Mouse (Mus musculus): ENCODE data around the gene Smyd3. TPM values are rescaled to one million over a fixed set of nuclear protein-coding genes. Genes with fewer than 3 reads are reported as not detected.

Smyd3 gene
- total and polyA plus RNA-seq, 3 experiments, result 2.7 to 8.1 (median 7.6) TPM

- intact Hi-C loops (cut with DNase I), result loop anchor here (2.0 to 5.0 kb wide), 2 partner anchors 181 to 435 kb away; no protein-coding TSS in a partner anchor
- no peaks in the 10 kb centered on the region for H3K79me2 ChIP-seq (replicated peaks; ENCODE audit: control insufficient read depth, insufficient read depth, low read length)
Measured at GRCm38 (mm10) chr1:178961661-178962060, 556.2 kb downstream of the Smyd3 start.

GRCm38 (mm10) chr1:178960015-178960559 lies 557.8 kb downstream of the Smyd3 start:
- intact Hi-C loops (cut with DNase I), result loop anchor here (2.0 to 5.0 kb wide), 2 partner anchors 182 to 433 kb away; no protein-coding TSS in a partner anchor
- peak; percentile 35 to 65 for DNase-seq
- H3K79me2 ChIP-seq (replicated peaks; ENCODE audit: control insufficient read depth, insufficient read depth, low read length), result no peaks in the 10 kb centered on the region
- H3K27me3 ChIP-seq (ENCODE audit: control insufficient read depth, insufficient read depth, low read length), result no peaks in the 10 kb centered on the region
- H3K36me3 ChIP-seq (ENCODE audit: control insufficient read depth, insufficient read depth, low read length), result no peaks in the 10 kb centered on the region
- WGBS, result 50% methylated on average over 7 of the region's 7 CpGs
- TF ChIP-seq CTCF (IDR thresholded peaks at IDR 0.05) (peak; percentile 78), POLR2A (IDR thresholded peaks at IDR 0.05; ENCODE audit: insufficient read depth, low read depth, low read length) (no peak)
- H3K4me3 ChIP-seq, result no peak overlapping the region
- H3K4me1 ChIP-seq (ENCODE audit: control insufficient read depth, insufficient read depth, low read length), result no peaks in the 10 kb centered on the region
- no peak overlapping the region for H3K9ac ChIP-seq (ENCODE audit: low read depth, low read length)
- H3K27ac ChIP-seq, result no peak overlapping the region

More at GRCm38 (mm10) chr1:178961661-178962060, 556.2 kb downstream of the Smyd3 start:
- Histone ChIP-seq H3K9ac (ENCODE audit: low read depth, low read length) (no peak overlapping the region), H3K4me1 (ENCODE audit: control insufficient read depth, insufficient read depth, low read length) (no peaks in the 10 kb centered on the region), H3K27ac (no peak overlapping the region), H3K36me3 (ENCODE audit: control insufficient read depth, insufficient read depth, low read length) (no peaks in the 10 kb centered on the region), H3K27me3 (ENCODE audit: control insufficient read depth, insufficient read depth, low read length) (no peaks in the 10 kb centered on the region), H3K4me3 (no peak overlapping the region)
- no peak for TF ChIP-seq CTCF (IDR thresholded peaks at IDR 0.05)
- TF ChIP-seq EP300 (IDR thresholded peaks at IDR 0.05; ENCODE audit: insufficient read depth, low read depth, low read length), result no peak
- TF ChIP-seq POLR2A (IDR thresholded peaks at IDR 0.05; ENCODE audit: insufficient read depth, low read depth, low read length), result no peak
- 83% methylated on average over 9 of the region's 9 CpGs for WGBS
- no peak for DNase-seq

- WGBS, result 84% methylated on average over 4 of the region's 4 CpGs
- intact Hi-C loops (cut with DNase I), result no loop called here
- Histone ChIP-seq H3K27ac (no peak overlapping the region), H3K79me2 (replicated peaks; ENCODE audit: control insufficient read depth, insufficient read depth, low read length) (no peaks in the 10 kb centered on the region), H3K9ac (ENCODE audit: low read depth, low read length) (no peak overlapping the region), H3K36me3 (ENCODE audit: control insufficient read depth, insufficient read depth, low read length) (no peaks in the 10 kb centered on the region), H3K4me1 (ENCODE audit: control insufficient read depth, insufficient read depth, low read length) (no peaks in the 10 kb centered on the region), H3K27me3 (ENCODE audit: control insufficient read depth, insufficient read depth, low read length) (no peaks in the 10 kb centered on the region), H3K4me3 (no peak overlapping the region)
- DNase-seq, result no peak
- no peak for TF ChIP-seq EP300 (IDR thresholded peaks at IDR 0.05; ENCODE audit: insufficient read depth, low read depth, low read length)
- no peak for TF ChIP-seq POLR2A (IDR thresholded peaks at IDR 0.05; ENCODE audit: insufficient read depth, low read depth, low read length)
- TF ChIP-seq CTCF (IDR thresholded peaks at IDR 0.05), result no peak
Measured at GRCm38 (mm10) chr1:178958641-178959040, 559.2 kb downstream of the Smyd3 start.

- H3K9ac ChIP-seq (ENCODE audit: low read depth, low read length), result no peak overlapping the region
Measured at GRCm38 (mm10) chr1:178952910-178953309, 564.9 kb downstream of the Smyd3 start.

GRCm38 (mm10) chr1:178942251-178942963 lies 575.4 kb downstream of the Smyd3 start:
- Histone ChIP-seq H3K9ac (ENCODE audit: low read depth, low read length) (no peak overlapping the region), H3K27ac (no peak overlapping the region), H3K79me2 (replicated peaks; ENCODE audit: control insufficient read depth, insufficient read depth, low read length) (no peaks in the 10 kb centered on the region), H3K27me3 (ENCODE audit: control insufficient read depth, insufficient read depth, low read length) (no peaks in the 10 kb centered on the region), H3K4me3 (no peak overlapping the region), H3K36me3 (ENCODE audit: control insufficient read depth, insufficient read depth, low read length) (no peaks in the 10 kb centered on the region), H3K4me1 (ENCODE audit: control insufficient read depth, insufficient read depth, low read length) (no peaks in the 10 kb centered on the region)
- intact Hi-C loops (cut with DNase I), result no loop called here
- WGBS, result 37% methylated on average over 7 of the region's 7 CpGs
- no peak for TF ChIP-seq CTCF (IDR thresholded peaks at IDR 0.05)
- TF ChIP-seq POLR2A (IDR thresholded peaks at IDR 0.05; ENCODE audit: insufficient read depth, low read depth, low read length), result no peak
- TF ChIP-seq EP300 (IDR thresholded peaks at IDR 0.05; ENCODE audit: insufficient read depth, low read depth, low read length), result no peak
- DNase-seq, result no peak

More at GRCm38 (mm10) chr1:178952910-178953309, 564.9 kb downstream of the Smyd3 start:
- intact Hi-C loops (cut with DNase I), result no loop called here
- Histone ChIP-seq H3K79me2 (replicated peaks; ENCODE audit: control insufficient read depth, insufficient read depth, low read length) (no peaks in the 10 kb centered on the region), H3K36me3 (ENCODE audit: control insufficient read depth, insufficient read depth, low read length) (no peaks in the 10 kb centered on the region), H3K27ac (no peak overlapping the region), H3K4me3 (no peak overlapping the region), H3K4me1 (ENCODE audit: control insufficient read depth, insufficient read depth, low read length) (no peaks in the 10 kb centered on the region), H3K27me3 (ENCODE audit: control insufficient read depth, insufficient read depth, low read length) (no peaks in the 10 kb centered on the region)
- DNase-seq, result no peak
- TF ChIP-seq POLR2A (IDR thresholded peaks at IDR 0.05; ENCODE audit: insufficient read depth, low read depth, low read length) (no peak), EP300 (IDR thresholded peaks at IDR 0.05; ENCODE audit: insufficient read depth, low read depth, low read length) (no peak), CTCF (IDR thresholded peaks at IDR 0.05) (no peak)
- WGBS, result 86% methylated on average over 12 of the region's 12 CpGs

- WGBS, result 70% methylated on average over 4 of the region's 4 CpGs
- Histone ChIP-seq H3K4me1 (ENCODE audit: control insufficient read depth, insufficient read depth, low read length) (peaks cover 1% of the 10 kb centered on the region; the same call in 1 of the 2 replicates), H3K27me3 (ENCODE audit: control insufficient read depth, insufficient read depth, low read length) (no peaks in the 10 kb centered on the region), H3K4me3 (no peak overlapping the region), H3K79me2 (replicated peaks; ENCODE audit: control insufficient read depth, insufficient read depth, low read length) (no peaks in the 10 kb centered on the region), H3K36me3 (ENCODE audit: control insufficient read depth, insufficient read depth, low read length) (no peaks in the 10 kb centered on the region), H3K27ac (no peak overlapping the region), H3K9ac (ENCODE audit: low read depth, low read length) (no peak overlapping the region)
- TF ChIP-seq POLR2A (IDR thresholded peaks at IDR 0.05; ENCODE audit: insufficient read depth, low read depth, low read length), result no peak
- no peak for TF ChIP-seq EP300 (IDR thresholded peaks at IDR 0.05; ENCODE audit: insufficient read depth, low read depth, low read length)
- no peak for TF ChIP-seq CTCF (IDR thresholded peaks at IDR 0.05)
- intact Hi-C loops (cut with DNase I), result no loop called here
- no peak for DNase-seq
Measured at GRCm38 (mm10) chr1:178940353-178940752, 577.5 kb downstream of the Smyd3 start.
